Mouse (Mus musculus) cerebellum, adult 2 months (tissue): ENCODE measurements around the gene Slc7a11. TPM values are rescaled to one million over a fixed set of nuclear protein-coding genes. Genes with fewer than 3 reads are reported as not detected.

Experiments
- DNase-seq, 2 experiments: peaks; one replicate each; pipeline ENCODE4 v3.0.0; 2021
- H3K27ac ChIP-seq: fragments of 200-500 bp; 2 replicates; pipeline ENCODE4 v1.5.1; 2012; ENCODE audit warnings: low read length, control low read depth, inconsistent platforms; ENCODE audit not compliant: insufficient read depth
- H3K27me3 ChIP-seq: fragments of 200-500 bp; 2 replicates; pipeline ENCODE4 v1.6.1; 2012; ENCODE audit warnings: inconsistent platforms, mild to moderate bottlenecking, low read length, moderate library complexity; ENCODE audit not compliant: control insufficient read depth, insufficient read depth
- H3K4me1 ChIP-seq: fragments of 200-500 bp; 2 replicates; pipeline ENCODE4 v1.6.1; 2011; ENCODE audit warnings: low read length; ENCODE audit not compliant: control insufficient read depth, insufficient read depth
- H3K4me3 ChIP-seq: fragments of 200-500 bp; replicated peaks from 2 replicates; pipeline ENCODE3; 2011; ENCODE audit warnings: mild to moderate bottlenecking, low read depth, low read length, control low read depth; ENCODE audit not compliant: insufficient read depth
- CTCF ChIP-seq: fragments of 200-500 bp; IDR thresholded peaks from 2 replicates; pipeline ENCODE4 v1.5.1; 2011; ENCODE audit warnings: low read depth, mild to moderate bottlenecking, control low read depth, low read length, moderate library complexity, borderline replicate concordance; ENCODE audit not compliant: insufficient read depth
- POLR2A ChIP-seq: fragments of 200-500 bp; IDR thresholded peaks from 2 replicates; pipeline ENCODE4 v1.6.1; 2011; ENCODE audit warnings: low read length, control low read depth, borderline replicate concordance; ENCODE audit not compliant: insufficient read depth
- WGBS: fragments of 180-500 bp; shearing (Covaris S2); methylation state at CpG from one replicate; pipeline ENCODE4 v1.1.7; 2018; 5-methylcytosine and 5-hydroxymethylcytosine counted together
- polyA plus RNA-seq: library from polyadenylated mRNA; depleted of rRNA; stranded (reverse); fragments of >200 nt; gene quantifications from 2 replicates; pipeline ENCODE4 v1.2.3, GENCODE M21; 2012

Slc7a11 gene
- polyA plus RNA-seq, 1 experiment = 5.7 TPM

- Histone ChIP-seq H3K4me1 (no peaks in the 10 kb centered on the region), H3K27ac (no peak overlapping the region), H3K27me3 (no peaks in the 10 kb centered on the region), H3K4me3 (no peak overlapping the region)
- TF ChIP-seq POLR2A (no peak), CTCF (no peak)
- DNase-seq = no peak
- 83% methylated on average over 2 of the region's 2 CpGs for WGBS
These were observed 505.8 kb downstream of the Slc7a11 start for GRCm38 (mm10) chr3:49937611-49938010.

- no peak for DNase-seq
- Histone ChIP-seq H3K4me1 (no peaks in the 10 kb centered on the region), H3K4me3 (no peak overlapping the region), H3K27me3 (no peaks in the 10 kb centered on the region), H3K27ac (no peak overlapping the region)
- TF ChIP-seq CTCF (no peak), POLR2A (no peak)
These were observed 513.9 kb downstream of the Slc7a11 start for GRCm38 (mm10) chr3:49929496-49929895.

GRCm38 (mm10) chr3:49928509-49929263 lies 514.7 kb downstream of the Slc7a11 start:
- 55% methylated on average over 4 of the region's 4 CpGs for whole genome bisulfite sequencing
- no peaks in the 10 kb centered on the region for H3K4me1 ChIP-seq
- DNase-seq = no peak
- H3K4me3 ChIP-seq = no peak overlapping the region
- no peaks in the 10 kb centered on the region for H3K27me3 ChIP-seq
- TF ChIP-seq POLR2A = no peak
- TF ChIP-seq CTCF = no peak
- no peak overlapping the region for H3K27ac ChIP-seq

GRCm38 (mm10) chr3:49913929-49914328 lies 529.5 kb downstream of the Slc7a11 start:
- H3K27me3 ChIP-seq = no peaks in the 10 kb centered on the region
- 83% methylated on average over 2 of the region's 2 CpGs for WGBS

GRCm38 (mm10) chr3:49910922-49911321 lies 532.5 kb downstream of the Slc7a11 start:
- H3K4me3 ChIP-seq = no peak overlapping the region
- DNase-seq = no peak
- TF ChIP-seq POLR2A (no peak), CTCF (no peak)
- no peaks in the 10 kb centered on the region; the same call in 1 of the 2 replicates for H3K27me3 ChIP-seq
- no peaks in the 10 kb centered on the region for H3K4me1 ChIP-seq
- H3K27ac ChIP-seq = no peak overlapping the region
- 75% methylated on average over 1 of the region's 1 CpGs for WGBS

More at GRCm38 (mm10) chr3:49913929-49914328, 529.5 kb downstream of the Slc7a11 start:
- DNase-seq = no peak
- H3K4me1 ChIP-seq = no peaks in the 10 kb centered on the region
- no peak overlapping the region for H3K27ac ChIP-seq
- H3K4me3 ChIP-seq = no peak overlapping the region
- TF ChIP-seq CTCF (no peak), POLR2A (no peak)

GRCm38 (mm10) chr3:49908426-49909341 lies 534.7 kb downstream of the Slc7a11 start:
- no peak for DNase-seq
- H3K27ac ChIP-seq = no peak overlapping the region
- H3K4me3 ChIP-seq = no peak overlapping the region
- WGBS = 42% methylated on average over 12 of the region's 12 CpGs
- H3K27me3 ChIP-seq = no peaks in the 10 kb centered on the region; the same call in 1 of the 2 replicates
- H3K4me1 ChIP-seq = no peaks in the 10 kb centered on the region
- TF ChIP-seq CTCF (no peak), POLR2A (no peak)

GRCm38 (mm10) chr3:49893945-49894344 lies 549.5 kb downstream of the Slc7a11 start:
- Histone ChIP-seq H3K4me3 (no peak overlapping the region), H3K4me1 (no peaks in the 10 kb centered on the region), H3K27me3 (no peaks in the 10 kb centered on the region), H3K27ac (no peak overlapping the region)
- no peak for DNase-seq
- TF ChIP-seq POLR2A (no peak), CTCF (no peak)
